Mouse (Mus musculus): ENCODE measurements at regions not wholly inside any gene's neighbourhood (a gene's known extent, or its start where the extent isn't known, plus 50 kb on each side); places are given as distances from the start of the nearest gene placed in this dataset.

DNA sequence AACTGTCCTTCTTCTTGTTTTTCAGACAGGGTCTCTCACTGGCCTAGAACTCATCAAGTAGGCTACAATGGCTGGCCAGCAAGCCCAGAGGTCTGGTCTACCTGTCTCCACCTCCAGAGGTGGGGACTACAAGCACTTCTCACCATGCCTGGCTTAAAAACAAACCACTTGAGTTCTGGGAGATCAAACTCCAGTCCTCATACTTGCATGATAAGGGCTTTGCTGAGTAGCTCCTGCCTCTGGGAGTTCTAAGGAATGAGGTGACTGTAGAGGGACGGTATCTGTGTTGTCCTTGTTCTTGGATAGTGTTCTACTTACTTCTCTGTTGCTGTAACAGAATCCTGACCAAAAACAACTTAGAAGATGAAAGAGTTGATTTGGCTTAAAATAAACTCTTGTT lies 654.6 kb upstream of the Fam160b2 start:
- Histone ChIP-seq H3K4me1 (peaks cover 4% of the 10 kb centered on the region), H3K4me3 (no peak overlapping the region), H3K36me3 (no peaks in the 10 kb centered on the region), H3K27me3 (ENCODE audit: low read depth, poor library complexity, severe bottlenecking) (no peaks in the 10 kb centered on the region), H3K27ac (replicated peaks) (no peak overlapping the region), H3K9me3 (replicated peaks) (no peaks in the 10 kb centered on the region)
- DNase-seq (ENCODE audit: low spot score), result no peak
- WGBS, result 89% methylated on average over 1 of the region's 1 CpGs

DNA sequence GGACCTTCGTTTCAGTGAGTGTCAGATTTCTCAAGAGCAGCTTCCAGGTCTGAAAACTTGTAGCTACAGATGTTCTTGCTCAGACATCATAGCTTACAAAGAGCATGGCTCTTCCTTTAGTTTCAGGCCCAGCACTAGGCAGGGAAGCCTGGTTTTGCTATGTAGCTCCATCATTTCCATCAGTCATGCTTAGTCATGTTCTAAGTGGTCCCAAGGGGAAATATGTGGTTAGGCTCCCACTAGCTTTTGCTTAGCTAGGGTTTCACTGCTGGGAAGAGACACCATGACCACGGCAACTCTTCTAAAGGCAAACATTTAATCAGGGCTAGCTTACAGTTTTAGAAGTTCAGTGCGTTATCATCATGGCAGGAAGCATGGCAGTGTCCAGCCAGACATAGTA lies 652.5 kb upstream of the Fam160b2 start:
- H3K36me3 ChIP-seq, result no peaks in the 10 kb centered on the region
- 85% methylated on average over 3 of the region's 3 CpGs for WGBS
- DNase-seq (ENCODE audit: low spot score), result no peak
- no peak overlapping the region for H3K27ac ChIP-seq (replicated peaks)
- no peaks in the 10 kb centered on the region for H3K9me3 ChIP-seq (replicated peaks)
- no peaks in the 10 kb centered on the region for H3K27me3 ChIP-seq (ENCODE audit: low read depth, poor library complexity, severe bottlenecking)
- H3K4me1 ChIP-seq, result peaks cover 4% of the 10 kb centered on the region
- H3K4me3 ChIP-seq, result no peak overlapping the region

DNA sequence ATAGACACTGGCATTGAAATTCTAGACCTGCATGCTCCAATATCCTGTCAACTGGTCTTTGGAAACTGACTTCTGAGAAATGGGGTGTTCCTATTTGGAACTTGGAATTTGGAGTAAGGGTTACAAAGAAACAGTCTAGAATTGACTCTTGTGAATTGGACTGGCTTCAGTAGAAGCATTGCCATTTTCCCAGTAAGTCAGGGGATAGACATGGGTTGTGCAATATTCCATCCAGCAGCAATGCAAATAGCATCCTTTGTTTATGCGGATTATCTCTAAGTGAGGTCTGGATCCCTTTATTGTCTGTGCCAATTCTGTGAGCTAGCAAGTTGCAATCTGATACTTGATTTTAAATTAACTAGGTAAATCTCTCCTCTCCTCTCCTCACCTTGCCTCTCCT lies 651.5 kb upstream of the Fam160b2 start:
- no peak for DNase-seq (ENCODE audit: low spot score)
- WGBS, result 94% methylated on average over 1 of the region's 1 CpGs
- Histone ChIP-seq H3K4me1 (peaks cover 4% of the 10 kb centered on the region), H3K4me3 (no peak overlapping the region), H3K27me3 (ENCODE audit: low read depth, poor library complexity, severe bottlenecking) (no peaks in the 10 kb centered on the region), H3K9me3 (replicated peaks) (no peaks in the 10 kb centered on the region), H3K36me3 (no peaks in the 10 kb centered on the region), H3K27ac (replicated peaks) (no peak overlapping the region)

DNA sequence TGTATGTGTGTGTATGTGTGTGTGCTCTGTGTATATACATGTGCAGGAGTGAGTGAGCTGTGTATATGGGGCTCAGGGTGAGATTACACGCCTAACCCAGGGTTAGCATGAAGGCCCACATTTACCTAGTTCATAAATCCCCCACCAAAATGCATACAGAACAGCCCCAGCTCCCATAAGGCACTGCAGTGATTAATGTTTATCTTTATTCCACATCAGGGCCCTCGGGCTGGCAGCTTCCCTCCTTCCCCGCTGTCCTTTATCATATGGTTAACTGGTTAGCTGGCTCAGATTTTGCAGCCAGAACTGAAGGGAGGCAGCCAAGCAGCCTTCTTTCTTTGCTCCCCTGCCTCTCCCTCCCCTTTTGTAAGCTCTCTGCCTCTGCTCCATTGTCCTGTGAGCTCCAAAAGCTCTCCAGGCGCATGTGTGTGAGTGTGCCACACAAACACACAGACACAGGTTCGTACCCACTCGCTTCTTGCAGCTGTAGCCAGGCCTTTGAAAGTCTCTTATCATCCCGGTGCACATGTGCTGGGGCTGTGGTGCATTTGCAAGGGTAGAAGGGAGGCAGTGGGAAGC lies 649.8 kb upstream of the Fam160b2 start:
- WGBS, result 63% methylated on average over 7 of the region's 7 CpGs
- Histone ChIP-seq H3K27ac (replicated peaks) (peak overlapping the region; percentile 14; the same call in 1 of the 2 replicates), H3K9me3 (replicated peaks) (no peaks in the 10 kb centered on the region), H3K36me3 (no peaks in the 10 kb centered on the region), H3K4me1 (peaks cover 4% of the 10 kb centered on the region), H3K4me3 (no peak overlapping the region), H3K27me3 (ENCODE audit: low read depth, poor library complexity, severe bottlenecking) (no peaks in the 10 kb centered on the region)
- no peak for DNase-seq (ENCODE audit: low spot score)

DNA sequence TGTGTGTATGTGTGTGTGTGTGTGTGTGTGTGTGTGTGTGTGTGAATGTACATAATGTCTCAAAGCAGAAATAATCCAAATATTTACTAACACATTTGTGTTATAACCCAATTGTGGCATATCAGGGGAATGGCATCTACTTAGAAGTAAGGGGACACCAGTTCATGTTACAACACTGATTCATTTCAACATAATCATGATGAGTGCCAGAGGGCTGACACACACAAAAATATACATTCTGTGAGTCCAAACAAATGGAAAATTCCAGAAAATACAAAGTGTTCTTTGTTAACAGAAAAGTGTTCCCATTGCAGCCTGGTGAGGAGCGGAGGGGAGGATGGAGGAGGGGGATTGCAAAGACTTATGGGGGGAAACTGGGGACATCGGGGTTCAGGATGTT lies 648.9 kb upstream of the Fam160b2 start:
- Histone ChIP-seq H3K27ac (replicated peaks) (no peak overlapping the region), H3K36me3 (no peaks in the 10 kb centered on the region), H3K27me3 (ENCODE audit: low read depth, poor library complexity, severe bottlenecking) (no peaks in the 10 kb centered on the region), H3K4me1 (peaks cover 4% of the 10 kb centered on the region), H3K9me3 (replicated peaks) (no peaks in the 10 kb centered on the region), H3K4me3 (no peak overlapping the region)
- WGBS, result 85% methylated on average over 2 of the region's 2 CpGs
- no peak for DNase-seq (ENCODE audit: low spot score)

DNA sequence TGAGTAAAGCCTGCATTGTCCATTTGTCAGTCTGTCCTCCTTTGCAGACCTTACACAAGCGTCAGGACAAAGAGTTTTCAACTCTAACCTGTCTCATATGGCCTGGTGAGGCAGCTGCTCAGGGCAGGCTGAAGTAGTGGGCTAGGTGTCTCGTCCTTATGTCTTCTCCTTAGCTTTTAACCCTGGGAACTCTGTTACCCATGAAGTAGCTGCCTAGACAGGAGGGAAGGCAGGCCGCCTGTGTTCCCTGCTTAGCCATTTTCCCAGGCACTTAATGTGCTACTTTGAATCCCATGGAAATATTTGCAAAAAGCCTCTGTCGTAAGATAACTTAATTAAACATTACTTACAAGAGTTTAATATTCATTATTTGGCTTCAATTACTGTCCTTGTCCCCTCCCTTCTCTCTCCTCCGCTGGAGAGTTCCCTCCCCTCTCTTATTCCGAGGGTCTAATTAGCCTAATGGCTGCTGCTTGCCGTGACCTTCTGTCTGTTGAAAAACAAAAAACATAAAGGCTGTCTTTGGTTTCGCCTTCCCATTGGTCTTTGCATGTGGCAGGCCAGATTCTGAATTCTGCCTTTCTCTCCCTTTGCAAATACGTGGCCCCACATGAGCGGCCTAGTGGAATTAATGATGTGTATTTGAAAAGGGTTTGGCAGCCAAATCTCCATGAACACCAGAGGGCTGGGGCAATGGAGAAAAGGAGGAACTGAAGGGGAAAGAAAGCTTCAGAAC lies 642.2 kb upstream of the Fam160b2 start:
- WGBS, result 42% methylated on average over 10 of the region's 10 CpGs
- H3K36me3 ChIP-seq, result no peaks in the 10 kb centered on the region
- H3K4me1 ChIP-seq, result peaks cover 19% of the 10 kb centered on the region
- H3K27ac ChIP-seq (replicated peaks), result peak overlapping the region; percentile 76
- peak; percentile 20 for DNase-seq (ENCODE audit: low spot score)
- H3K4me3 ChIP-seq, result no peak overlapping the region; the same call in 1 of the 2 replicates
- no peaks in the 10 kb centered on the region for H3K27me3 ChIP-seq (ENCODE audit: low read depth, poor library complexity, severe bottlenecking)
- no peaks in the 10 kb centered on the region for H3K9me3 ChIP-seq (replicated peaks)

DNA sequence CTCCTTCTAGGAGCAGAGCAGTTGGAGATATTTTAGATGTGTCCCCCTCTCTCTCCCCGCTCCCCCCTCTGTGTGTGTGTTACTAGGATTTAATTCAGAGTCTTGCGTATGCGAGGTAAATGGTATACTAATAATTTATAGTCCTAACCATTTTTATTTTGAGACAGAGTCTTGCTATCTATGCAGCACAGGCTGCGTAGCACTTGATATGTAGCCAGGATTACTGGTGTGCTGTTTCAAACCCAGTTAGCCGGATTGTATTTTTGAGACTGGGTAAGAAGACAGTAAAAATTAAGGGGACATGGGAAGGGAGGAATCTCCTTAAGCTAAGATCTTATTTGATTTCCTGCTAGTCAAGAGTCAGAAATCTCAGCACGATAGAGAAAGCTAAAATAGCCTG lies 636.6 kb upstream of the Fam160b2 start:
- no peak for DNase-seq (ENCODE audit: low spot score)
- no peaks in the 10 kb centered on the region for H3K36me3 ChIP-seq
- 93% methylated on average over 6 of the region's 6 CpGs for WGBS
- H3K4me1 ChIP-seq, result peaks cover 1% of the 10 kb centered on the region; the same call in 1 of the 2 replicates
- no peak overlapping the region for H3K4me3 ChIP-seq
- no peaks in the 10 kb centered on the region for H3K27me3 ChIP-seq (ENCODE audit: low read depth, poor library complexity, severe bottlenecking)
- no peak overlapping the region for H3K27ac ChIP-seq (replicated peaks)
- no peaks in the 10 kb centered on the region for H3K9me3 ChIP-seq (replicated peaks)

DNA sequence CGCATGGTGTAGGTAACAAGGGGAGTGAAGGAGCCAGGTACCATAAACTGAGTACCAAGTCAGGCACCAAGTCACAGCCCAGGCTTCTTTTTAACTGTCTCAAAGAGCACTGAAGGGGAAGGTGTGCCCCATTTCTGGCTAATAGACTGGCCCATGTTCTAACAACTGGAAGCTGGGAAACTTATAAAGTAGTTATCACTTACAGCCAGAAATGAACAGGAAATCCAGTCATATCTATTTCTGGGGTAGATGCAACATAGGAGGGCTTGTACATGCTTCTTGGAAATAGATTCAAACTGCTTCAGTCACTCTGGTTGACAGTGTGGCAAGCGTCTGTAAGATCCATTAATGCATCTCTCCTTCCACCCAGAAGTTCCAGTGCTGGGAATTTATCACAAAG lies 635.3 kb upstream of the Fam160b2 start:
- 82% methylated on average over 2 of the region's 2 CpGs for whole genome bisulfite sequencing
- no peaks in the 10 kb centered on the region for H3K9me3 ChIP-seq (replicated peaks)
- H3K27ac ChIP-seq (replicated peaks), result no peak overlapping the region
- DNase-seq (ENCODE audit: low spot score), result no peak
- H3K36me3 ChIP-seq, result no peaks in the 10 kb centered on the region
- no peaks in the 10 kb centered on the region for H3K4me1 ChIP-seq
- H3K27me3 ChIP-seq (ENCODE audit: low read depth, poor library complexity, severe bottlenecking), result no peaks in the 10 kb centered on the region
- H3K4me3 ChIP-seq, result no peak overlapping the region

DNA sequence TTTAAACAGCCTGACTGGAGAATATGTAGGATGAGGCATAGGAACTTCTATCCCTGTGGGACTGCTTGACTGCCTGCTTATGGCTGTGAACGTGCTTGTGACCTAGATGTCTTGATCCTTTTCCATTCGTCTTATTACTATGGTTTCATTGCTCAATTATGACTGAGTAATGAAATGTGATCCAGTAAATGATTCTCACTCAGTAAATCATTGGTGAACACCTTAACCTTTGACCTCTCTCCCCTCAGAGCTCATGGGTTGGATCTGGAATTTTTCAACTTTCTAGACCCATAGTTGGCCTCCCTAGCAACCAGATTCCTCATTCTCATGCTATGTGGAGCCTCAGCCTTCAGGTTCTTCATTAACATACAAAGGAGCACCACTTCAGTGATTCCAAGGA lies 634.6 kb upstream of the Fam160b2 start:
- WGBS, result 77% methylated on average over 2 of the region's 2 CpGs
- no peaks in the 10 kb centered on the region for H3K9me3 ChIP-seq (replicated peaks)
- no peak overlapping the region for H3K27ac ChIP-seq (replicated peaks)
- H3K27me3 ChIP-seq (ENCODE audit: low read depth, poor library complexity, severe bottlenecking), result no peaks in the 10 kb centered on the region
- DNase-seq (ENCODE audit: low spot score), result no peak
- no peaks in the 10 kb centered on the region for H3K4me1 ChIP-seq
- no peak overlapping the region for H3K4me3 ChIP-seq
- H3K36me3 ChIP-seq, result no peaks in the 10 kb centered on the region

DNA sequence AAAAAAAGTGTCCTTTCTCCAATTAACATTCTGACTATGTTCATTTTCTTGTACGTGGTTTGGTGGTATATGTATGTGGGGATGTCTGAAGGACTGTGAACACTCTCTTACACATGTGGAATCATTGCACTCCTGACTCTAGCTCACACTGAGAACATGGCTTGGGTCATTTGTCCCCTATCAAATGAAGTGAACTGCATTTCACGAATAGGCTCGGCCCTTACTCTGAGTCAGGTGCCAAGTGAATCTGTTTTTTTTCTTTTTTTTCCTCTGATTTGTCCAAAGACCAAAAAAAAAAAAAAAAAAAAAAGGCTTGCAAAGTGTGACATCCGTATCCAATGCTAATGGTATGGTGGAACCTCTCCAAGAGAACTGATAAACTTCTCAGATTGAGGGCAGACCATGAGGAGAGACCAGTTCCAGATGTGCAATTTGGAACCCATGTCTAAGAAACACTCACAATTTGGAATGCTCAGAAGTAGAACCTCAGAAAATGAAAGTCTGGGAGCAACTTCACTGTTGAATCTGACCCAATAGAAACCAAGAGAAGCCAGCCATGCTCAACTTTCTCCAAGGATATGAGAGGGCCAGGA lies 631.7 kb upstream of the Fam160b2 start:
- H3K27ac ChIP-seq (replicated peaks), result no peak overlapping the region
- H3K36me3 ChIP-seq, result no peaks in the 10 kb centered on the region
- 93% methylated on average over 4 of the region's 4 CpGs for WGBS
- no peak overlapping the region for H3K4me3 ChIP-seq
- DNase-seq (ENCODE audit: low spot score), result no peak
- no peaks in the 10 kb centered on the region for H3K4me1 ChIP-seq
- no peaks in the 10 kb centered on the region for H3K27me3 ChIP-seq (ENCODE audit: low read depth, poor library complexity, severe bottlenecking)
- H3K9me3 ChIP-seq (replicated peaks), result no peaks in the 10 kb centered on the region

DNA sequence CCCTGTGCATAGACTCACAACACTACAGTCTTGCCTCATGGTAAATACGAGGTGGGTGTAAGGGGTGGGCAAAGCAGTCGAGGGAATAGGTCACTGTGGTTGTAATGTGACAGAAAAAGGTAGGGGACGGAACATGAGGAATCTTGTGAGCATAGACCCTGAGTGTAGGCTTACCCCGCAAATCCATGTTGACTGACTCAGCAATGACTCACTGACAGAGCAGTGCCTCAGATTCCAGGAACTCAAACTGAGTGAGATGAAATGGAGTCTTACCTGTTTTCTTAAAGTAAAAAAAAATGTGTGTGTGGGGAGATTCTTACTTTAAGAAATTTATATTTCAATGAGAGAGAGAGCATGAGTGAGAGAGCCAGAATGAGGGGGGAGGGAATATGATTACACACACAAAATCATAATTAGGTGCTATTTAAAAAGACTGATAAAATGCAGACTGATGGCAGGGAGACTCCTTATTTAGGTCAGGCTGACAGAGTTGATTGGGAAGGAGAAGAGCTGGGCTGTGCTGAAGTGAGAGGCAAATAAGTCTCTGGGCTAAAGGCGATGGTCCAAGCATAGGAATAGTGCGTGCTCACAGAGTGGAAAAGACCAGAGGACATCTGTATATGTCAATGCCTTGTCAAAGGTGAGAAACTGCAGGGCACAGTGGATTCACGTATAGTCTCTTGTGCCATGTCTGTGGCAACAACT lies 631.0 kb upstream of the Fam160b2 start:
- no peaks in the 10 kb centered on the region for H3K36me3 ChIP-seq
- no peaks in the 10 kb centered on the region for H3K9me3 ChIP-seq (replicated peaks)
- H3K27me3 ChIP-seq (ENCODE audit: low read depth, poor library complexity, severe bottlenecking), result no peaks in the 10 kb centered on the region
- no peak overlapping the region for H3K4me3 ChIP-seq
- no peak overlapping the region for H3K27ac ChIP-seq (replicated peaks)
- no peaks in the 10 kb centered on the region for H3K4me1 ChIP-seq
- 89% methylated on average over 7 of the region's 7 CpGs for WGBS
- no peak for DNase-seq (ENCODE audit: low spot score)

DNA sequence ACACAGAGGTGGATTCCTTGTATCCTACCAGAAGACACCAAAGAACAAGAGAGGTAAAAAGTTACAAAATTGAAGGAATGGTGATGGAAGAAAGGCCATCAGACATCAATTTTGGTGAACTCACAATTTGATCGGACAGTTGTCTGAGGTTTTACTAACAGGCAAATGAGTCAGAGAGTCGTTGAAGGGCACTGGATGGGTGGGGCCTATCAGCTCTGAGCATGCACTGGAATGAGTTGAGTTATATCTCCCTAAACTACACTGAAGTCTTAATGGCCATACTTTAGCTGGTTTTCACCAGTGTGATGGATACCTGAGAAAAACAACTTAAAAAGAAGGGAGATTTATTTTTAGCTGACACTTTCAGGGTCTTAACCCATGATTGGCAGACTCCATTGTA lies 630.3 kb upstream of the Fam160b2 start:
- WGBS, result 90% methylated on average over 2 of the region's 2 CpGs
- no peak overlapping the region for H3K27ac ChIP-seq (replicated peaks)
- no peak for DNase-seq (ENCODE audit: low spot score)
- no peak overlapping the region for H3K4me3 ChIP-seq
- no peaks in the 10 kb centered on the region for H3K4me1 ChIP-seq
- no peaks in the 10 kb centered on the region for H3K36me3 ChIP-seq
- no peaks in the 10 kb centered on the region for H3K27me3 ChIP-seq (ENCODE audit: low read depth, poor library complexity, severe bottlenecking)
- H3K9me3 ChIP-seq (replicated peaks), result no peaks in the 10 kb centered on the region

DNA sequence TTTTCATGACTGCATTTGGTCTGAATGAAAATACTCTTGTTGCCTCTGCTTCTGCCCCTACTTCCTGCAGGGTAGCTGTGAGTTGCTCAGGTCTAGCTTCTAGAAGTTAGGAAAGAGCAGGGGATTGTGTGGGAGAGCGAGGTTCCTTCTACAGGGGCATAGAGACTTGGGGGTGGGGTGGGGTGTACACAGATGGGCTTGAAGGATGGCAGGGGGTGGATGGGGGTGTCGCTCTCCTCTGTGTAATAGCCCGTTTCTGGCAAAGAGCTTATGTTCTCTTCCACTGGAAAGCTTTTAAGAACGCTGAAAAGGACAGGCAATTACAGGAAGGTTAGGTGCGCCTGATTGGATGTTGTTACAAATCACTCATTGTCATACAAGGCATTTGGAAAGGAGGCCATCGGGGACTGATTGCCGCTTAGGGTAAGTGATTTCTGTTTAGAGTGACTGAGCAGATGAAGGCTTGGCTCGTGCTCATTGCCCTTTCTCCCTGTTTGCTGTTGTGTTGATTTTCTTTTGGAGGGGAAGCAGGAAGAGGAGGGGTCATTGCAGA lies 629.3 kb upstream of the Fam160b2 start:
- 87% methylated on average over 8 of the region's 8 CpGs for WGBS
- no peak overlapping the region for H3K4me3 ChIP-seq
- no peaks in the 10 kb centered on the region for H3K9me3 ChIP-seq (replicated peaks)
- no peaks in the 10 kb centered on the region for H3K27me3 ChIP-seq (ENCODE audit: low read depth, poor library complexity, severe bottlenecking)
- H3K36me3 ChIP-seq, result no peaks in the 10 kb centered on the region
- no peaks in the 10 kb centered on the region for H3K4me1 ChIP-seq
- DNase-seq (ENCODE audit: low spot score), result no peak
- no peak overlapping the region for H3K27ac ChIP-seq (replicated peaks)
